Mouse (Mus musculus): Measurements from ENCODE around the gene H2afv.

- TF ChIP-seq POLR2A (IDR thresholded peaks at IDR 0.05; ENCODE audit: insufficient read depth, low read length) (no peak), CTCF (IDR thresholded peaks at IDR 0.05; ENCODE audit: low read depth, low read length) (no peak)
Measured at GRCm38 (mm10) chr11:6406251-6407161, 37.7 kb downstream of the H2afv start.
